Mouse (Mus musculus): ENCODE results near the gene Ankrd33b.

GRCm38 (mm10) chr15:31250676-31251075 is 116.8 kb downstream of the Ankrd33b start:
- TF ChIP-seq CTCF (IDR thresholded peaks at IDR 0.05; ENCODE audit: extremely low read depth, insufficient read depth, low read length) = no peak
- no peak for TF ChIP-seq POLR2A (IDR thresholded peaks at IDR 0.05; ENCODE audit: extremely low read depth, insufficient read depth, low read length)
